Mouse (Mus musculus) midbrain, embryonic 14.5 days (tissue): ENCODE results near the gene Chd3. TPM values are rescaled to one million over a fixed set of nuclear protein-coding genes. Genes with fewer than 3 reads are reported as not detected.
A peak's percentile ranks its signal among the peaks of the same experiment; 100 is the strongest.

Experiments used
- ATAC-seq: fragments of 200-750 bp; cut with Nextera tagmentation; 2 replicates; pipeline ENCODE4 v1.8.0; 2017; ENCODE audit warnings: moderate number of reproducible peaks, moderate library complexity; ENCODE audit not compliant: low FRiP score, low TSS enrichment
- DNase-seq: peaks from one replicate; pipeline ENCODE4 v3.0.0-alpha.2; 2015
- H3K27ac ChIP-seq: fragments of 300-500 bp; sonication (generic); replicated peaks from 2 replicates; pipeline ENCODE4 v1.5.1; 2014; ENCODE audit warnings: mild to moderate bottlenecking, low read depth, low read length, moderate library complexity
- H3K27me3 ChIP-seq: fragments of 300-500 bp; sonication (generic); 2 replicates; pipeline ENCODE4 v1.6.1; 2014; ENCODE audit warnings: low read length, control low read depth, mixed read lengths; ENCODE audit not compliant: control insufficient read depth, insufficient read depth
- H3K36me3 ChIP-seq: fragments of 300-500 bp; sonication (generic); 2 replicates; pipeline ENCODE4 v1.6.1; 2014; ENCODE audit warnings: low read length, control low read depth; ENCODE audit not compliant: control insufficient read depth, insufficient read depth
- H3K4me1 ChIP-seq: fragments of 300-500 bp; sonication (generic); 2 replicates; pipeline ENCODE4 v1.6.1; 2014; ENCODE audit warnings: mild to moderate bottlenecking, antibody characterized with exemption, low read length, control low read depth; ENCODE audit not compliant: control insufficient read depth, insufficient read depth
- H3K4me2 ChIP-seq: fragments of 300-500 bp; sonication (generic); 2 replicates; pipeline ENCODE4 v1.6.1; 2014; ENCODE audit warnings: mild to moderate bottlenecking, low read length, moderate library complexity
- H3K4me3 ChIP-seq: fragments of 300-500 bp; sonication (generic); replicated peaks from 2 replicates; pipeline ENCODE4 v1.5.1; 2014; ENCODE audit warnings: low read depth, low read length
- H3K9ac ChIP-seq: fragments of 300-500 bp; sonication (generic); replicated peaks from 2 replicates; pipeline ENCODE4 v1.6.1; 2014; ENCODE audit warnings: mild to moderate bottlenecking, low read length, moderate library complexity
- H3K9me3 ChIP-seq: fragments of 300-500 bp; sonication (generic); 2 replicates; pipeline ENCODE4 v1.6.1; 2016; ENCODE audit warnings: low read length, control low read depth, mixed read lengths; ENCODE audit not compliant: control insufficient read depth
- WGBS: fragments of 180-500 bp; shearing (Covaris S2); extraction: QIAGEN DNeasy Blood & Tissue Kit; methylation state at CpG from one replicate; pipeline ENCODE4 v1.1.7; 2014; 5-methylcytosine and 5-hydroxymethylcytosine counted together
- polyA plus RNA-seq: library from polyadenylated mRNA; unstranded; fragments of >200 nt; fragmentation: Nextera tagmentation; extraction: Ambion mirVana; gene quantifications from 2 replicates; pipeline ENCODE4 v1.2.1, GENCODE M21; 2014

Chd3 gene
- polyA plus RNA-seq, 1 experiment from 2014 or later, result 77.5 TPM

DNA sequence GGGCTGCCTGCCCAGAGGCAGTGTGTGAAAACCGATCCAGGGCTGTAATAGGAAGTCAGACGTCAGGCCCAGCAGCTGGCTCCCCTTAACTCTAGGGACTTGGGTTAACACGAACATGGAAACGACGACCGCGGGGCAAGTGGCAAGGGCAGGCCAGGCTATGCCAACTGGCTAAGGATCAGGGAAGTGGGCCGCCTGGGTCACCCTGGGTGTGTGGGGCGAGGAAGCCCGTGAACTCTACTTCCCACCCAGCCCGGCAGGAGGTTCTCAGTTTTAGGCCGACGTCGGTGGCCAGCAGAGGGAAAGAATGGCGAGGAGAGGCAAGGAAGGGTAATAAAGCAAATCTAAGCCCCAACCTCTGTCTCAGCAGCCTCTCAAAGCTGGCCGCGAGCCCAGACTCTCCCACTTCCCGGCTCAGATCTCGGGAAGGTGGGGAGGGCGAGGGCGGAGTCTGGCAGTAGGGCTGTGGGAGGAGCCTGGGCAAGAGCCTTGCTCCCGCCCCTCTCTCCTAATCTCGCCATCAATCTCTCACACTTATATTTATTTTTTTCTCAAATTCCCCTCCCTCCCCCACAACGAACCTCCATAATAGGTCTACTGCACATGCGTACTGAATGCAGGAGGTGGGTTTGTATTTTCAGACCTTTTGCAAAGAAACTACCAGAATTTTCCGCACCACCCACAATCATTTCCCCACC, 2.9 kb downstream of the Chd3 start:
- Histone ChIP-seq H3K36me3 (peaks cover 30% of the 10 kb centered on the region), H3K4me3 (peak overlapping the region; percentile 99), H3K27me3 (no peaks in the 10 kb centered on the region), H3K27ac (peak overlapping the region; percentile 100), H3K4me2 (peak overlapping the region; percentile 96), H3K9me3 (no peaks in the 10 kb centered on the region), H3K4me1 (peaks cover 39% of the 10 kb centered on the region), H3K9ac (peak overlapping the region; percentile 100)
- WGBS, result under 1% methylated on average over 26 of the region's 26 CpGs
- ATAC-seq (peak; percentile 87), DNase-seq (peak; percentile 97)

DNA sequence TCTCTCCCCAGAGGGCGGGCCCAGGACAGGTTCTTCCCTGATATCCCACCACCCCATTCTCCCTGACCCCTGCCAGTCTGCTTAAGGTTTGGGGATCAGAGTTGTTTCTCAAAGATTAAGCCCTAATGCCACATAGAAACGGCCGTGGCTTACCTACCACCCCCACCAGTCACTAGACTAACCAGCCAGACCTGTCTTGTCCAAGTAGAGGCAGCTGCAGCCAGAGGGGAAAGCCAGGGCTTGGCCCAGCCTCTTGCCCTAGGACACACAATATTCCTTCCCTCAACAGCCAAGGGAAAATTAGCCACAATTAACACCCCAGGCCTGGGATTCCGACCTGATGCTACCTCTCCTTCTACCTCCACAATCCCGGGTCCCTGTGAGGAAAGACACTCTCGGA, 3.5 kb downstream of the Chd3 start:
- H3K4me1 ChIP-seq, result peaks cover 33% of the 10 kb centered on the region
- no peaks in the 10 kb centered on the region for H3K9me3 ChIP-seq
- WGBS, result 25% methylated on average over 6 of the region's 6 CpGs
- peak overlapping the region; percentile 96 for H3K4me2 ChIP-seq
- peak overlapping the region; percentile 99 for H3K4me3 ChIP-seq
- H3K9ac ChIP-seq, result peak overlapping the region; percentile 100
- H3K36me3 ChIP-seq, result peaks cover 36% of the 10 kb centered on the region
- DNase-seq, result no peak
- no peaks in the 10 kb centered on the region for H3K27me3 ChIP-seq
- no peak for ATAC-seq
- peak overlapping the region; percentile 100 for H3K27ac ChIP-seq

DNA sequence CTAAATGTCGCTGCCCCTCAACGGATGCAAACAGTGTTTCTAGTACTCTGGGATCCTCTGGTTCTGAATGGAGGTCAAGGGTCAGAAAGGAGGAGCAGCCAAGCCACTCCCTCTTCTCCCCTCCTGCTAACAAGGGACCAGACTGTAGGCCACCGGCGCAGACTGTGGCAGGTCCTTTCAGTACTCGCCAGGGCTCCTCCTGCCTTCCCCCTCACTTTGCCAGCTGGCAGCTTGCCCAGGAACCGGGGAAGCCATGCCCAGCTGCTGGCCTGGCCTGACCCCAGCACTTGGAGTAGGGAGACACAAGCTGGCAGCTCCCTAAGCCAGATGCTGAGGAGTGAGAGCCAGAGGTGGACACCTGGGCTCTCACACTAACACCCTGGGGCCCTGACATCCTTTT, 4.3 kb downstream of the Chd3 start:
- 3% methylated on average over 6 of the region's 6 CpGs for WGBS
- Histone ChIP-seq H3K27me3 (no peaks in the 10 kb centered on the region), H3K36me3 (peaks cover 44% of the 10 kb centered on the region), H3K4me3 (peak overlapping the region; percentile 99; the same call in 1 of the 2 replicates), H3K9ac (peak overlapping the region; percentile 100; the same call in 1 of the 2 replicates), H3K27ac (peak overlapping the region; percentile 100), H3K4me1 (peaks cover 29% of the 10 kb centered on the region), H3K9me3 (no peaks in the 10 kb centered on the region), H3K4me2 (peak overlapping the region; percentile 96)
- peak; percentile 59; the same call in 1 of the 2 replicates for ATAC-seq
- DNase-seq, result peak; percentile 89

DNA sequence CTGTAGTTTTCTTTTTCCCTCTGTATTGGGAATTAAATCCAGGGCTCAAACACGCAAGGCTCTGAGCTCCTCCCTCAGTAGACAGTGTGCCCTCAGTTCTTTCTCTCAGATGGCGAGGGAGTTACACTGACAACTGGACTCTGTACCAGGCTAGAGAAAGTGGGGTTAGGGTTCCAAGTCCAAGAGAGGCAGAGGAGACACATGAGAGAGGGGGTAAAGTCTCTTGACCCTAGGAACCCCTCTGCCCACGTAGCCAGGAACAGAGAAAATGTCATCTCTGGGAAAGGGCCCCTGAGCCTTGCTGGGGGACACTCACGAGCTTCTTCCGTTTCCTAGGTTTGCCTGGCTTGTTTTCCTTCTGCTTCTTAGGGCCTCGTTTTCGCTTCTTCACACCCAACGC, 4.8 kb downstream of the Chd3 start:
- Histone ChIP-seq H3K9ac (peak overlapping the region; percentile 100; the same call in 1 of the 2 replicates), H3K4me1 (peaks cover 27% of the 10 kb centered on the region), H3K4me2 (peak overlapping the region; percentile 96), H3K9me3 (no peaks in the 10 kb centered on the region), H3K27ac (peak overlapping the region; percentile 100; the same call in 1 of the 2 replicates), H3K36me3 (peaks cover 50% of the 10 kb centered on the region), H3K27me3 (no peaks in the 10 kb centered on the region), H3K4me3 (no peak overlapping the region)
- 54% methylated on average over 8 of the region's 8 CpGs for WGBS
- no peak for DNase-seq
- ATAC-seq, result no peak

DNA sequence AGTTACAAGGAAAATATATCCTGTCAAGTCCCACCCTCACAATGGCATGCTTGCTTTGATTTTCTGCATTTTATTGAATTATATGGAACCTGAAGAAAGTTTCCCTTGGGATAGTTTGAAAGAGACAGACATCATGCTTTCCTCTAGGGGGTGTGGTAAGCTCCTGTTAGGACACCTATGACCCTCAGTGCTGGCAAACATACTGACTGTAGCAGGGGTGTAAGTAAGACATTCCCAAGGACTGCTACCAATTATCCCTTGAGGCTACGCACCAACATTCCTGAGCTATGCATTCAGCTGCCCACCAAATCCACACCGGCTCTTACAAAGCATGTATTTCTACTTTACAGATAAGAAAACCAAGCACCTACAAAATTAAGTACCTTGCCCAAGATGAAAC, 6.7 kb downstream of the Chd3 start:
- no peaks in the 10 kb centered on the region for H3K9me3 ChIP-seq
- peaks cover 23% of the 10 kb centered on the region for H3K4me1 ChIP-seq
- no peak overlapping the region for H3K27ac ChIP-seq
- no peak for DNase-seq
- WGBS, result 94% methylated on average over 2 of the region's 2 CpGs
- H3K9ac ChIP-seq, result no peak overlapping the region
- no peak for ATAC-seq
- H3K4me2 ChIP-seq, result no peak overlapping the region
- no peak overlapping the region for H3K4me3 ChIP-seq
- no peaks in the 10 kb centered on the region for H3K27me3 ChIP-seq
- peaks cover 69% of the 10 kb centered on the region for H3K36me3 ChIP-seq

DNA sequence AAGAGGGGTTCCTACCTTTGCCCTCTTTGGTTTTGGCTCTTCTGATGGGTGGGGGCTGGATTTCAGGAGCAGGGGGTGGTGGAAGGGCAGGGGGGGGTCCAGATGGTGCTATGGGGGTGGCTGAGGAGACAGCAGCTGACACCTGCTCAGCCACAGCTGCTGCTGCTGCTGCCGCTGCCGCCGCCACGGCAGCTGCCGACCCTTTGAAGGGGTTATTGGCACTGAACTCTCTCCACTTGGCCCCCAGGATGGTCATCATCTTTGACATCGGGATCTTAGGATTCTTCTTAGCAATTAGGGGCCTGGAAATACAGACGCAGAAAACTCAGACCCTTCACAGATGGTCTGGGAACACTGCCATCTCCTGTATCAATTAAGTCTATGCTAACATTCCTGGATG, 7.2 kb downstream of the Chd3 start:
- ATAC-seq, result no peak
- 73% methylated on average over 7 of the region's 7 CpGs for WGBS
- DNase-seq, result no peak
- no peaks in the 10 kb centered on the region for H3K9me3 ChIP-seq
- no peaks in the 10 kb centered on the region for H3K27me3 ChIP-seq
- peaks cover 23% of the 10 kb centered on the region for H3K4me1 ChIP-seq
- no peak overlapping the region for H3K9ac ChIP-seq
- no peak overlapping the region for H3K4me3 ChIP-seq
- no peak overlapping the region for H3K27ac ChIP-seq
- peaks cover 73% of the 10 kb centered on the region for H3K36me3 ChIP-seq
- H3K4me2 ChIP-seq, result no peak overlapping the region

DNA sequence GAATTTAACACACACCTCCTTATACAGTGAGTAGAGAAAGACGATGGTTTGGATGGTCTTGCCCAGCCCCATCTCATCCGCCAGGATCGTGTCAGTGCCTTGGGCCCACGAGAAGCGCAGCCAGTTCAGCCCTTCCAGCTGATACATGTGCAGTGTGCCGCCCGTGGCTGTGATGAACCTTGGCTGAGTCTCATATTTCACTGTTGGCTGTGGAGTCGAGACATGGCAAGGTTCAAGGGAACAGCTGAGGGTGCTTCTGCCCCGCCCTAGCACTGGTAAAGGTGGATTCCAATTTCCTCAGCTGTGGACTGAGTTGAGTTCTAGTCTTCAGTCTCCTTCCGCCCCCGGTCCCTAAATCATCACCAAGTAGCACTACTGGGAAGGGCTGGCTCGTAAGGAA, 11.5 kb downstream of the Chd3 start:
- no peaks in the 10 kb centered on the region for H3K27me3 ChIP-seq
- no peaks in the 10 kb centered on the region for H3K4me1 ChIP-seq
- DNase-seq (no peak), ATAC-seq (no peak)
- whole genome bisulfite sequencing, result 95% methylated on average over 12 of the region's 12 CpGs
- H3K9ac ChIP-seq, result no peak overlapping the region
- no peak overlapping the region for H3K27ac ChIP-seq
- peaks cover 99% of the 10 kb centered on the region for H3K36me3 ChIP-seq
- H3K4me3 ChIP-seq, result no peak overlapping the region
- no peak overlapping the region for H3K4me2 ChIP-seq
- no peaks in the 10 kb centered on the region for H3K9me3 ChIP-seq

DNA sequence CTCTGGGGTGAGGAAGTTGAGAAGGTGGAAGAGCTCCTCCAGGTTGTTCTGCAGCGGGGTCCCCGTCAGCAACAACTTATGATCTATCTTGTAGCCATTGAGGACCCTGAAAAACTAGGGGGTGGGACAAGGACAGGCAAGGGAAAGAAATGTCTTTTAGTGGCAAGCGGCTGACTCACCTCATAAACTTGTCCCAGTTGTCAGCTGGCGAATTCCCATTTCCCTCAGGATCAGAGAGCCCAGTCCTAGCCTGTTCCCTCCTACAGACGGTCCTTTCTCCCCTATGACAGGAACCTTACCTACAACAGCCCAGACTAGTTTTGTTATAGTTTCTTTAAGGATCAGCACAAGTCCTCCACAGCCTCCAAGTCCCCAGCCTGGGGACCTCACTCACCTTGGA, 12.7 kb downstream of the Chd3 start:
- ATAC-seq (no peak), DNase-seq (no peak)
- Histone ChIP-seq H3K36me3 (peaks cover 99% of the 10 kb centered on the region), H3K4me3 (no peak overlapping the region), H3K4me1 (no peaks in the 10 kb centered on the region), H3K4me2 (no peak overlapping the region), H3K27ac (no peak overlapping the region), H3K9ac (no peak overlapping the region), H3K9me3 (no peaks in the 10 kb centered on the region), H3K27me3 (no peaks in the 10 kb centered on the region)
- 94% methylated on average over 5 of the region's 5 CpGs for WGBS

DNA sequence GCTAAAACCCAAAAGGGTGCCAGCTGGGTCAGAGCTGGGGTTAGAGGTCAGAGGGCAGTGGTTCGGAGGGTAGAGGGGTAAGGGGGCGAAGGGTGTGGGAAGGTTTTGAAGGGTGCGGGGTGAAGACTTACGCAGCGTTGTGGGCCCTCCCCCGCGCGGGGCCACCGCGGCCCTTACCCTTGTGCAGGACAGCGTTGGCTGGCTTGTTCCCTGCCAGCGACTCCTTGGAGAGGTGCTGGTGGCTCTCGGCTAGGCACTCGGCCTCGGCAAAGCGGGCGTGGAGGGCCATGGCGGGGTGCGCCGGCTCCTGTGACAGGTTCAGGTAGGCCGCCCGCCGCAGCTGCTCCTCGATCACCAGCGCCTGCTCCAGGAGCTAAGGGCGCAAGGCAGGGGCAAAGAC, 22.8 kb downstream of the Chd3 start:
- H3K27ac ChIP-seq, result no peak overlapping the region
- peaks cover 93% of the 10 kb centered on the region for H3K36me3 ChIP-seq
- ATAC-seq (no peak), DNase-seq (no peak)
- WGBS, result 91% methylated on average over 24 of the region's 26 CpGs
- H3K4me1 ChIP-seq, result peaks cover 7% of the 10 kb centered on the region
- no peaks in the 10 kb centered on the region for H3K9me3 ChIP-seq
- no peak overlapping the region for H3K4me2 ChIP-seq
- H3K9ac ChIP-seq, result no peak overlapping the region
- no peaks in the 10 kb centered on the region for H3K27me3 ChIP-seq
- no peak overlapping the region for H3K4me3 ChIP-seq
